Comparison of ENCODE assay signal across 24 mouse cellular contexts in the genomic region with DNA sequence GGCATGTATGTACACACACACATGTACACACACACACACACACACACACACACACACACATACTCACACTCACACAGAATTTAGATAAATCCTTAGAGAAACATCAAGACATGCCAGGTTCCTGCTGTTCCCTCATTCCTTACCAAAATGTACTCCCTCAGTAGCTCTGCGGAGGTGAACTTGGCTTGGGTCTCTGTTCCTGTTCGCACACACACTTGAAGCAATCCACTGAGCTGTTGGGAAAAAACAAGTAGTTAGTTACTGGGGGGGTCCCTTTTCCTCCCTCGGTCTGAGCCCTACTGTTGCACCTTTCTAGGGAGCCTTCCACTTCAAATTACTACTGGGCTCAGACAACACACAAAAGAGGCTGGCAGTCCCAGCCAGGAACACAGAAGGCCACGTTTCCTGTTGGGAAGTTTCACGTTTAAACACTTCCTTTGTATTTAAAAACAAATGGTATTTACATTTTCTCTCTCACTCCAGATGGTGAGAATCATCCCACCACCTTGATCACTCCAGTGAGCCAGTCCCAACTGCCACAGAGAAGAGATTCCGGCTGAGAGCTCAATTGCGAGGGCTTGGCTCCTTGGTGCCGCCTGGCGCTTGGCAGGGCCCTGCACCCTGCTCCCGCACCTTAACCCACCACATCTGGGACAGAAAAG.
DNase-seq lines count a peak whose midpoint lies in the region; ATAC-seq lines count a peak whose summit lies in the region.
"Had no signal": no experiment of that assay in that cellular context is flagged by ENCODE, and none has a peak within 500 bp of the region (broad histone marks: within the 10 kb centered on the region; RNA-seq: fewer than 3 reads in every experiment).

No protein-coding gene starts in this region.

- no peak overlapping the region for H3K27ac ChIP-seq in hindbrain, embryonic 11.5 days (ENCODE audit: low read depth, low read length)
- H3K27ac ChIP-seq: embryonic facial prominence, embryonic 12.5 days; forebrain, embryonic 13.5 days; heart, adult 2 months; heart, embryonic 13.5 days; hindbrain, embryonic 12.5 days; limb, embryonic 12.5 days; midbrain, embryonic 12.5 days; neural tube, embryonic 15.5 days had no signal

- no peak for ATAC-seq in hindbrain, embryonic 11.5 days (ENCODE audit: low FRiP score)
- ATAC-seq: forebrain, embryonic 13.5 days; liver, postnatal 0 days had no signal

- intact Hi-C loops in left cerebral cortex, postnatal 36 days (cut with DNase I) = no loop called here

- 62% methylated on average over 10 of the region's 10 CpGs for WGBS in hindbrain, embryonic 11.5 days

- peak; percentile 38 for DNase-seq in cerebellum, adult 9-10 months
- no peak for DNase-seq in cerebellum, postnatal 4 days (ENCODE audit: low spot score in 2 of 2)
- DNase-seq in layer of hippocampus, adult 18-20 months (ENCODE audit: low spot score in 2 of 2) = peak; percentile 49 to 66
- DNase-seq in layer of hippocampus, adult 9-10 months (ENCODE audit: low spot score) = no peak
- DNase-seq in right cerebral cortex, adult 18-20 months = peak; percentile 35
- DNase-seq in right cerebral cortex, postnatal 10 days (ENCODE audit: low spot score in 2 of 2) = no peak
- DNase-seq in left cerebral cortex, postnatal 36 days (ENCODE audit: low spot score in 2 of 2) = peak; percentile 13 to 32
- DNase-seq in hindbrain, embryonic 11.5 days (ENCODE audit: low spot score) = no peak
- DNase-seq: adrenal gland, postnatal 14 days; cerebellum, postnatal 10 days; gastrocnemius, postnatal 36 days; heart, adult 2 months; kidney, adult 11 months; liver, postnatal 0 days; lung, postnatal 10 days; thymus, postnatal 25 days had no signal

- no peaks in the 10 kb centered on the region for H3K4me1 ChIP-seq in hindbrain, embryonic 11.5 days (replicated peaks; ENCODE audit: control insufficient read depth, insufficient read depth, low read length)
- H3K4me1 ChIP-seq: embryonic facial prominence, embryonic 12.5 days; forebrain, embryonic 13.5 days; heart, embryonic 13.5 days; hindbrain, embryonic 12.5 days; limb, embryonic 12.5 days; midbrain, embryonic 12.5 days; neural tube, embryonic 15.5 days had no signal

- no peaks in the 10 kb centered on the region for H3K36me3 ChIP-seq in hindbrain, embryonic 11.5 days (ENCODE audit: control insufficient read depth, insufficient read depth, low read length)
- H3K36me3 ChIP-seq: embryonic facial prominence, embryonic 12.5 days; heart, embryonic 13.5 days; hindbrain, embryonic 12.5 days; limb, embryonic 12.5 days; midbrain, embryonic 12.5 days; neural tube, embryonic 15.5 days had no signal

- no peaks in the 10 kb centered on the region for H3K27me3 ChIP-seq in hindbrain, embryonic 11.5 days (ENCODE audit: control insufficient read depth, insufficient read depth, low read length)
- H3K27me3 ChIP-seq: embryonic facial prominence, embryonic 12.5 days; forebrain, embryonic 13.5 days; heart, embryonic 13.5 days; hindbrain, embryonic 12.5 days; limb, embryonic 12.5 days; midbrain, embryonic 12.5 days; neural tube, embryonic 15.5 days had no signal

- no peaks in the 10 kb centered on the region for H3K9me3 ChIP-seq in hindbrain, embryonic 11.5 days (ENCODE audit: control insufficient read depth, low read length)
- H3K9me3 ChIP-seq: embryonic facial prominence, embryonic 12.5 days; forebrain, embryonic 13.5 days; heart, embryonic 13.5 days; hindbrain, embryonic 12.5 days; limb, embryonic 12.5 days; midbrain, embryonic 12.5 days; neural tube, embryonic 15.5 days had no signal

- H3K4me2 ChIP-seq in hindbrain, embryonic 11.5 days (replicated peaks; ENCODE audit: low read depth, low read length) = no peak overlapping the region
- H3K4me2 ChIP-seq: embryonic facial prominence, embryonic 12.5 days; forebrain, embryonic 13.5 days; heart, embryonic 13.5 days; hindbrain, embryonic 12.5 days; limb, embryonic 12.5 days; liver, embryonic 11.5 days; midbrain, embryonic 12.5 days; neural tube, embryonic 15.5 days had no signal

- H3K9ac ChIP-seq in hindbrain, embryonic 11.5 days (ENCODE audit: low read depth, low read length) = no peak overlapping the region
- H3K9ac ChIP-seq: embryonic facial prominence, embryonic 12.5 days; forebrain, embryonic 13.5 days; heart, embryonic 13.5 days; hindbrain, embryonic 12.5 days; limb, embryonic 12.5 days; liver, postnatal 0 days; midbrain, embryonic 12.5 days; neural tube, embryonic 15.5 days had no signal

- no peak overlapping the region for H3K4me3 ChIP-seq in hindbrain, embryonic 11.5 days (ENCODE audit: low read depth, low read length)
- H3K4me3 ChIP-seq: embryonic facial prominence, embryonic 12.5 days; forebrain, embryonic 13.5 days; heart, adult 2 months; heart, embryonic 13.5 days; hindbrain, embryonic 12.5 days; limb, embryonic 12.5 days; midbrain, embryonic 12.5 days; neural tube, embryonic 15.5 days had no signal

Comparison
In these comparisons a context has a peak if more than half of its experiments do, and no peak if none do; other contexts are left out.
1. DNase-seq: peak in cerebellum, adult 9-10 months (single experiment), layer of hippocampus, adult 18-20 months (2 of 2), right cerebral cortex, adult 18-20 months (single experiment) and left cerebral cortex, postnatal 36 days (2 of 2); none in cerebellum, postnatal 4 days (0 of 2), layer of hippocampus, adult 9-10 months (single experiment), right cerebral cortex, postnatal 10 days (0 of 2) and hindbrain, embryonic 11.5 days (single experiment).